Mouse (Mus musculus) liver, embryonic 14.5 days (tissue): ENCODE results near the gene Nrarp.

Experiments
- CTCF ChIP-seq: IDR thresholded peaks from 2 replicates; pipeline ENCODE4 v1.5.1; 2016; ENCODE audit warnings: antibody characterized with exemption, low read depth, control low read depth
- EP300 ChIP-seq: IDR thresholded peaks from 2 replicates; pipeline ENCODE4 v1.6.1; 2016; ENCODE audit warnings: antibody characterized with exemption, low read depth

DNA sequence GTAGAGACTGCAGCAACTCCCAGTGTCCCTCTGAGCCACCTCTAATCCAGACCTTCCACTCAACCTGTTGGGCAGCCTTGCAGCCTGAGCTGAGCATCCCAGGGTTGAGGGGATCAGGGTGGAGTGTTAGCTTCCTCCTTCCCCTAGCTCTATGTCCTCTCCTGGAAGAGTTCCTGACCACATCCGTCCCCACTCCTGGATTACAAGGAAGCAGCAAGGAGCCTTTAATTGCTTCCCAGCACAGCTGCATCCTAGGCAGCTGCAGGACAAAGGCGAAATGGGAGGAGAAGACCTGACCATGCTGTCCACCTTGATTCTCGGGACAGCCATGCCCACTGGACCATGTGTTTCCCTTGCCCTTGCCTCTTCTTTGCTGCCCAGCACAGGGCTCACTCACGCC is 3.5 kb upstream of the Nrarp start:
- TF ChIP-seq CTCF (no peak), EP300 (no peak)
